Mouse (Mus musculus) NIH3T3 (cell line): ENCODE data around the gene Gm21961.
"Not testable (repeated sequence)": the region's sequence is repeated elsewhere in the genome, so short reads cannot be mapped to it uniquely, and the experiment has no call there.

Experiments used
- DNase-seq: peaks from one replicate; pipeline ENCODE4 v3.0.0-alpha.2; 2012; ENCODE audit warnings: low read depth

Gene Gm21961

DNA sequence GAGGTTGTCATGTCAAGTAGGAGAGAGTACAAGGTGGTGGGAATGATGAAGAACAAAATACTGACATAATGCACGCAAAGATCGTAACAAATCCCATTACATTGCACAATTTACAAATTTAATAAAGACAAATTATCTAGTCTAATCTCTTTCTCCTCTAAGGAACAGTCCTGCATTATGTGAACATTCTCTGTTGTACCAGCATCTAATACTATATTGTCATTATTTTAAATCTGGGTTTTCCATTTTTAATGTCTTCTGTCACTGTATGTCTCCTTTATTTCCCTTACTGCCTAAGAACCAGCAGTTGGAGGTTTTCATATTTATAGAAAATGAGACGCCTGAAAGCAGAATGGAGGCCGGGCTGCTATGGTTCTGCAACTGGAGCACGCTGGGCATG lies at the start of gene Gm21961:
Gene Gm21961, minus strand, starts transcription at position 101 of the 400 bp plus-strand sequence.
- no peak for DNase-seq

DNA sequence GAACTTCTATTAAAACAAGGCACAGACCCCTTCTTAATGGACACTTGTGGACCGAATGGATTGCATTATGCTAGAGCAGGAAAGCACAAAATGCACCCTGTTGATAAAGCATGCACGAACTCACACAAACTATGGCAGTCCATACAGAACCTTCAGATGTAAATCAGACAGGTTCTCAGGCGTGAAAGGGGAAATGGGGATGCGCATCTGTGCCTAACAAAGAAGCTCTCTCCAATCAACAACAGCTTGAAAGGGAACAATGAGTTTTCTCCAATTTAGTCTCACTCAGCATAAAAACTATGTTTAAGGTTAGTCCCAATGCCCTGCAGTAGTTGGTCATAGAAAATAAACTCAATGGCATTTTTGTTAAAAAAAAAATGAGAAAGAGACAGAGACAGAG lies 27.3 kb upstream of the Gm21961 start:
- no peak for DNase-seq

DNA sequence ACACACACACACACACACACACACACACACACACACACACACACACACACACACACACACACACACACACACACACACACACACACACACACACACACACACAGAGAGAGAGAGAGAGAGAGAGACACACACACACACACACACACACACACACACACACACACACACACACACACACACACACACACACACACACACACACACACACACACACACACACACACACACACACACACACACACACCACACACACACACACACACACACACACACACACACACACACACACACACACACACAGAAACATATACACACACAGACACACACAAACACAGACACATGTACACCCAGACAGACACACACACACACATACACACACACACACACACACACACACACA lies 24.5 kb upstream of the Gm21961 start:
- DNase-seq, result not testable (repeated sequence)

DNA sequence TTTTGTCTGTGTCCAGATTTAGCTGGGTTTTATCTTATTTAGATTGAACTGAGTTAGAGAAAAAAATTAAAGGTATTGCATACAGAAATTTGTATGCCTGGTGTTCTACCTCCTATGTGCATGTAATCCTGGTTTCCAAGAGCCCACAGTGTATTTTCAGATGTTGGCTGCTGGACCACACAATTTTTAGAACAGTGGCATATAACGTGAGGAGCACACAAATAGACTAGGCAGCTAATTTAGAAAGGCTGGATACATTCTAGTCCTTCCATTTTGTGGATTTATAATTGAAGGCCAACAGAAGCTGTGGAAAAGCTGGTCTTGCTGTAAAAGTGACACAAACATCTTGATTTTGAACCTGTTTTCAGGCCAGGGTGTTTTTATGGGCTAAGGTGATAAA lies 3.3 kb upstream of the Gm21961 start:
- DNase-seq, result no peak

DNA sequence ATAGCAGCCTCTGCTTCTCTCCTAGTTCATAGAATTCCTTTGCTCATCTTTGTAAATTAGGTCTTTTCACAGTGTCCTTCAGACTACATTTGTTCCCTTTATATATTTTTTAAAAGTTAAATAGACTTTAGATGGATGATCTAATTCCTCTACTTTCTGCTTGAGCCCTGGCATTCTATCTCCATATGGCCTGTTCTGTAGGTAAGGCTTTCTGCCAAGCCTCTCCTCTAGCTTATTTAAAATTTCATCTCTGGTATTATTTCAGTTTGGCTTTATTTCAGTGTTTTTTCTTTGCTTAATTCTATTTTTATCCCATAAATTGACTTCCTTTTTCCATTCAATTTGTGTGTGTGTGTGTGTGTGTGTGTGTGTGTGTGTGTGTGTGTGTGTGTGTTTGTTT lies 8.5 kb downstream of the Gm21961 start:
- no peak for DNase-seq

DNA sequence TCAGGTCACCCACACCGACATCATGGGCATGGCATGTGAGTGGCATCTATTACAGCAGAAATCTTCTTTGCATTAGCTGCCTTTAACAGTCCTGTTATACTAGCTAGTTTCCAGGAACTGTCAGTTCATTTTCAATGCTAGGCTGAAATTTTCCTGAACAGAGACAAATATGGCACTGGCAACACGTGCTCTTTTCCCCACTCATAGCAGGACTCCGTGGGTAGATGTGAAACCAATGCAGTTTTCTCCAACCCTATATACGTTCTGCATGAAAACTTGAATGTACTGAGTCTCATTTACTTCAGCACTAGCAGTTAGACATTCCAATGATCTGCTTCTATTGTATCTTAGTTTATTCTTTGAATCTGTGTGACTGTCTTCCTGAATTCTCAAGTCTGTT lies 20.2 kb downstream of the Gm21961 start:
- no peak for DNase-seq

DNA sequence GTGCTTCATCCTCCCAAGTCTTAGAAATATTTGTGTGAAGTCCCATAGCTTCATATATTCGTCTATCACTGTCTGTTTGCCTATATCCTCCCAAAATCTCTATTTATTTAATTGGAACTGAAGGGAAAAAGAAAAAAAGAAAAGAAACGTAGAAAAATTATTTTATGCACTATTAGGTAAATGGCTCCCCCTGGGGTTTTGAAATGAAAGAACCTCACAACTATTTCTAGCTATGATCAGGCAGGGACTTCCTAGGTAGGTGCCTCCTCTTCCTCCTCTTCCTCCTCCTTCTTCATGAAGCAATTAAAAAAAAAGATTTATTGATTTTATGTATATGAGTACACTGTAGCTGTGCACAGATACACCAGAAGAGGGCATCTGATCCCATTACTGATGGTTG lies 34.7 kb downstream of the Gm21961 start:
- DNase-seq, result peak; percentile 17

DNA sequence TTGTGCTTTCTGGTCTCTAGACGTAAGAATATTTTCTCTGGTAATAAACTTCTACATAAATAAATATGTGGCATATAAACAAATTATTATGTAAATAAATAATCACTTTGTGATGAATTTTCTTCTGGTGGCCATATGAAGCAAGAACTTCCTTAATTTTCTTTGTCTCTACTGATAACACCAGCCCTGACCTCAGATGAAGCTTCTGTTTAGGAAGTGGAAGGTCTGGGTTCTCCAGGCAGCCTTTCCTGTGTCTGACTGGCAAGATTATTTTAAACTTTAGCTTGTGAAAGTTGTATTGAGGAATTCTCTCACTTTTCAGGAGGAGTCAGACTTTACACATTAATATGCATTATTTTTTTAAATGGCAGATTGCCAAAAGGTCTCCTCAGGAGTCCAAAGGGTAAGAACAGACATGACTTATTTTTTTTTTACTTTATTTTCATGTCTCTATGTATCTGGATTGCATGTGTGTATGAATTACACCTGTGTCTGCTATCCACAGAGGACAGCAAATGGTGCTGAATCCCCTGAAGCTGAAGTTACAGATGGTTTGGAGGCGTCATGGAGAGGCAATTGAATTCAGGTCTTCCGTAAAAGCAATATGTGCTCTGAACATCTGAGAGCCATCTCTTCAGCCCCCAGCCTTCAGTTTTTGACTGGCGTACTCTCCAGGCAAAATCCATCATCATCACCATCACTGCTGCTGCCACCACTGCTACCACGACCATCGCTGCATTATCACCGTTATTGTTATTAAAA lies 38.5 kb downstream of the Gm21961 start:
- DNase-seq, result no peak
